Mouse (Mus musculus): ENCODE results near the gene Tcaf3. TPM values are rescaled to one million over a fixed set of nuclear protein-coding genes. Genes with fewer than 3 reads are reported as not detected.

Gene Tcaf3
- total and polyA plus RNA-seq, 3 experiments, result not detected

- H3K4me1 ChIP-seq (ENCODE audit: control insufficient read depth in 1 of 2, insufficient read depth in 2 of 2, low read length in 2 of 2), result no peaks in the 10 kb centered on the region
- DNase-seq (ENCODE audit: low read depth, low spot score), result no peak
- no peaks in the 10 kb centered on the region for H3K36me3 ChIP-seq (ENCODE audit: control insufficient read depth in 1 of 2, insufficient read depth in 2 of 2, low read length in 2 of 2)
- TF ChIP-seq NRF1 (IDR thresholded peaks at IDR 0.05; ENCODE audit: insufficient read depth, low read depth, low read length, poor library complexity, severe bottlenecking) (no peak), ZC3H11A (IDR thresholded peaks at IDR 0.05; ENCODE audit: low read depth, low read length) (no peak), JUND (IDR thresholded peaks at IDR 0.05; ENCODE audit: low read depth, low read length) (no peak), POLR2A (IDR thresholded peaks at IDR 0.05; ENCODE audit: control insufficient read depth in 1 of 2, insufficient read depth in 1 of 2, low read depth in 1 of 2, low read length in 2 of 2, poor library complexity in 1 of 2) (no peak), RCOR1 (IDR thresholded peaks at IDR 0.05; ENCODE audit: low read depth, low read length) (no peak), UBTF (IDR thresholded peaks at IDR 0.05; ENCODE audit: borderline replicate concordance, insufficient read depth, low read depth, low read length) (no peak), MYC (IDR thresholded peaks at IDR 0.05; ENCODE audit: low read depth, low read length) (no peak), ELF1 (IDR thresholded peaks at IDR 0.05; ENCODE audit: low read depth, low read length) (no peak), TCF12 (IDR thresholded peaks at IDR 0.05; ENCODE audit: low read depth, low read length) (no peak), MAX (IDR thresholded peaks at IDR 0.05; ENCODE audit: low read length) (no peak), POLR2AphosphoS2 (IDR thresholded peaks at IDR 0.05; ENCODE audit: low read length) (no peak), USF2 (IDR thresholded peaks at IDR 0.05; ENCODE audit: borderline replicate concordance in 1 of 2, insufficient read depth in 1 of 2, low read depth in 1 of 2, low read length in 2 of 2) (no peak), TAL1 (IDR thresholded peaks at IDR 0.05; ENCODE audit: low read length) (no peak), USF1 (IDR thresholded peaks at IDR 0.05; ENCODE audit: low read depth, low read length) (no peak), HCFC1 (IDR thresholded peaks at IDR 0.05; ENCODE audit: low read depth, low read length) (no peak)
- H3K9me3 ChIP-seq (replicated peaks; ENCODE audit: insufficient read depth, low read length), result no peaks in the 10 kb centered on the region
- H3K79me2 ChIP-seq (ENCODE audit: control insufficient read depth, insufficient read depth, low read length, poor library complexity), result no peaks in the 10 kb centered on the region
- H3K27me3 ChIP-seq (ENCODE audit: control insufficient read depth in 1 of 2, insufficient read depth in 2 of 2, low read length in 2 of 2), result no peaks in the 10 kb centered on the region
- no peak overlapping the region for H3K4me3 ChIP-seq (ENCODE audit: control insufficient read depth in 1 of 2, insufficient read depth in 1 of 2, low read depth in 2 of 2, low read length in 2 of 2)
- no peak overlapping the region for H3K9ac ChIP-seq (ENCODE audit: control insufficient read depth, low read depth, low read length, poor library complexity, severe bottlenecking)
- no peak overlapping the region for H3K27ac ChIP-seq (ENCODE audit: control insufficient read depth, low read depth, low read length)
These were observed 29.3 kb downstream of the Tcaf3 start for GRCm38 (mm10) chr6:42568205-42568604.

GRCm38 (mm10) chr6:42566076-42566598, 31.4 kb downstream of the Tcaf3 start:
- Histone ChIP-seq H3K27me3 (ENCODE audit: control insufficient read depth in 1 of 2, insufficient read depth in 2 of 2, low read length in 2 of 2) (peaks cover 0 to 2% of the 10 kb centered on the region in 2 experiments; a peak in 1 of 4 replicates), H3K36me3 (ENCODE audit: control insufficient read depth in 1 of 2, insufficient read depth in 2 of 2, low read length in 2 of 2) (no peaks in the 10 kb centered on the region), H3K9me3 (replicated peaks; ENCODE audit: insufficient read depth, low read length) (no peaks in the 10 kb centered on the region), H3K79me2 (ENCODE audit: control insufficient read depth, insufficient read depth, low read length, poor library complexity) (no peaks in the 10 kb centered on the region), H3K9ac (ENCODE audit: control insufficient read depth, low read depth, low read length, poor library complexity, severe bottlenecking) (no peak overlapping the region), H3K4me3 (ENCODE audit: control insufficient read depth in 1 of 2, insufficient read depth in 1 of 2, low read depth in 2 of 2, low read length in 2 of 2) (no peak overlapping the region), H3K27ac (ENCODE audit: control insufficient read depth, low read depth, low read length) (no peak overlapping the region), H3K4me1 (ENCODE audit: control insufficient read depth in 1 of 2, insufficient read depth in 2 of 2, low read length in 2 of 2) (no peaks in the 10 kb centered on the region)
- no peak for TF ChIP-seq UBTF (IDR thresholded peaks at IDR 0.05; ENCODE audit: borderline replicate concordance, insufficient read depth, low read depth, low read length)
- TF ChIP-seq CHD2 (IDR thresholded peaks at IDR 0.05; ENCODE audit: low read length), result no peak
- no peak for TF ChIP-seq MYB (IDR thresholded peaks at IDR 0.05; ENCODE audit: low read depth, low read length)
- TF ChIP-seq RAD21 (IDR thresholded peaks at IDR 0.05; ENCODE audit: low read depth, low read length), result no peak
- no peak for TF ChIP-seq JUND (IDR thresholded peaks at IDR 0.05; ENCODE audit: low read depth, low read length)
- DNase-seq (ENCODE audit: low read depth, low spot score), result no peak

All from MEL (cell line).